Mouse (Mus musculus): ENCODE measurements at regions not wholly inside any gene's neighbourhood (a gene's known extent, or its start where the extent isn't known, plus 50 kb on each side); places are given as distances from the start of the nearest gene placed in this dataset.

- Histone ChIP-seq H3K9ac (ENCODE audit: low read length) (no peak overlapping the region), H3K36me3 (ENCODE audit: control insufficient read depth, insufficient read depth, low read length) (no peaks in the 10 kb centered on the region), H3K4me3 (ENCODE audit: low read depth, low read length) (no peak overlapping the region), H3K4me1 (ENCODE audit: control insufficient read depth, insufficient read depth, low read length) (peaks cover 28% of the 10 kb centered on the region), H3K27me3 (replicated peaks; ENCODE audit: control insufficient read depth, insufficient read depth, low read length) (no peaks in the 10 kb centered on the region), H3K4me2 (ENCODE audit: low read length) (no peak overlapping the region), H3K9me3 (replicated peaks; ENCODE audit: control insufficient read depth, low read length) (no peaks in the 10 kb centered on the region), H3K27ac (ENCODE audit: low read depth, low read length) (no peak overlapping the region)
- 22% methylated on average over 2 of the region's 2 CpGs for WGBS
- ATAC-seq (no peak), DNase-seq (ENCODE audit: low spot score) (no peak)
Measured at GRCm38 (mm10) chr4:8920306-8920705, 681.5 kb upstream of the Car8 start.

- no peak for ATAC-seq
- no peaks in the 10 kb centered on the region for H3K9me3 ChIP-seq (replicated peaks; ENCODE audit: control insufficient read depth, low read length)
- no peak overlapping the region for H3K9ac ChIP-seq (ENCODE audit: low read length)
- no peak overlapping the region for H3K4me3 ChIP-seq (ENCODE audit: low read depth, low read length)
- DNase-seq (ENCODE audit: low spot score): no peak
- H3K4me2 ChIP-seq (ENCODE audit: low read length): no peak overlapping the region
- 81% methylated on average over 9 of the region's 9 CpGs for WGBS
- H3K27ac ChIP-seq (ENCODE audit: low read depth, low read length): no peak overlapping the region
- peaks cover 28% of the 10 kb centered on the region for H3K4me1 ChIP-seq (ENCODE audit: control insufficient read depth, insufficient read depth, low read length)
- no peaks in the 10 kb centered on the region for H3K27me3 ChIP-seq (replicated peaks; ENCODE audit: control insufficient read depth, insufficient read depth, low read length)
- no peaks in the 10 kb centered on the region for H3K36me3 ChIP-seq (ENCODE audit: control insufficient read depth, insufficient read depth, low read length)
Measured at GRCm38 (mm10) chr4:8919366-8919984, 680.6 kb upstream of the Car8 start.
